Mouse (Mus musculus) liver, adult 2 months (tissue): ENCODE measurements around the gene Kdm2b. TPM values are rescaled to one million over a fixed set of nuclear protein-coding genes. Genes with fewer than 3 reads are reported as not detected.
"Not testable (repeated sequence)": the region's sequence is repeated elsewhere in the genome, so short reads cannot be mapped to it uniquely, and the experiment has no call there.

Experiments used
- DNase-seq: peaks from one replicate; pipeline ENCODE4 v3.0.0-alpha.2; 2011; ENCODE audit warnings: low read depth, low spot score; ENCODE audit errors: extremely low read depth
- H3K27ac ChIP-seq: fragments of 200-500 bp; replicated peaks from 2 replicates; pipeline ENCODE4 v1.5.1; 2012; ENCODE audit warnings: low read depth, mild to moderate bottlenecking, control low read depth, inconsistent platforms, low read length; ENCODE audit not compliant: insufficient read depth
- H3K27me3 ChIP-seq: fragments of 200-500 bp; 2 replicates; pipeline ENCODE4 v1.6.1; 2012; ENCODE audit warnings: mild to moderate bottlenecking, moderate library complexity, low read length, inconsistent platforms; ENCODE audit not compliant: control insufficient read depth, insufficient read depth
- H3K36me3 ChIP-seq: fragments of 200-500 bp; 2 replicates; pipeline ENCODE4 v1.6.1; 2012; ENCODE audit warnings: low read length, inconsistent platforms; ENCODE audit not compliant: control insufficient read depth, insufficient read depth
- H3K4me1 ChIP-seq: fragments of 200-500 bp; 2 replicates; pipeline ENCODE4 v1.6.1; 2011; ENCODE audit warnings: low read length; ENCODE audit not compliant: control insufficient read depth, insufficient read depth
- H3K4me3 ChIP-seq: fragments of 200-500 bp; 2 replicates; pipeline ENCODE4 v1.5.1; 2011; ENCODE audit warnings: low read depth, mild to moderate bottlenecking, control low read depth, low read length, moderate library complexity; ENCODE audit not compliant: insufficient read depth
- H3K79me2 ChIP-seq: fragments of 200-500 bp; 2 replicates; pipeline ENCODE4 v1.6.1; 2012; ENCODE audit warnings: inconsistent platforms, mild to moderate bottlenecking, low read length, moderate library complexity; ENCODE audit not compliant: control insufficient read depth, insufficient read depth
- H3K9ac ChIP-seq: fragments of 200-500 bp; 2 replicates; pipeline ENCODE4 v1.6.1; 2012; ENCODE audit warnings: low read depth, mild to moderate bottlenecking, control low read depth, inconsistent platforms, low read length
- CTCF ChIP-seq: fragments of 200-500 bp; IDR thresholded peaks from 2 replicates; pipeline ENCODE4 v1.5.1; 2011; ENCODE audit warnings: low read depth, low read length, control low read depth
- POLR2A ChIP-seq: fragments of 200-500 bp; IDR thresholded peaks from 2 replicates; pipeline ENCODE4 v1.6.1; 2011; ENCODE audit warnings: low read length, control low read depth; ENCODE audit not compliant: insufficient read depth; ENCODE audit errors: extremely low read depth
- WGBS: fragments of 180-500 bp; shearing (Covaris S2); methylation state at CpG from one replicate; pipeline ENCODE4 v1.1.7; 2018; 5-methylcytosine and 5-hydroxymethylcytosine counted together
- polyA plus RNA-seq: library from polyadenylated mRNA; depleted of rRNA; stranded (reverse); fragments of >200 nt; gene quantifications from 2 replicates; pipeline ENCODE4 v1.2.3, GENCODE M21; 2012
- total RNA-seq: library from RNA; depleted of rRNA; stranded (reverse); fragments of >200 nt; gene quantifications from 2 replicates; pipeline ENCODE4 v1.2.3, GENCODE M21; 2014

Gene Kdm2b
- total and polyA plus RNA-seq, 2 experiments: 3.0 to 7.1 TPM

- DNase-seq: no peak
- Histone ChIP-seq H3K27me3 (no peaks in the 10 kb centered on the region), H3K27ac (no peak overlapping the region), H3K9ac (no peak overlapping the region), H3K4me1 (no peaks in the 10 kb centered on the region), H3K79me2 (no peaks in the 10 kb centered on the region), H3K4me3 (no peak overlapping the region), H3K36me3 (no peaks in the 10 kb centered on the region)
- TF ChIP-seq POLR2A (no peak), CTCF (no peak)
- WGBS: 94% methylated on average over 5 of the region's 5 CpGs
These were observed 5.1 kb downstream of the Kdm2b start for GRCm38 (mm10) chr5:122984483-122984882.

- no peak for TF ChIP-seq POLR2A
- no peak for TF ChIP-seq CTCF
- Histone ChIP-seq H3K79me2 (no peaks in the 10 kb centered on the region), H3K27me3 (no peaks in the 10 kb centered on the region), H3K36me3 (no peaks in the 10 kb centered on the region), H3K4me3 (no peak overlapping the region), H3K27ac (no peak overlapping the region), H3K4me1 (no peaks in the 10 kb centered on the region), H3K9ac (no peak overlapping the region)
- DNase-seq: no peak
- 74% methylated on average over 8 of the region's 8 CpGs for WGBS
These were observed 10.7 kb downstream of the Kdm2b start for GRCm38 (mm10) chr5:122978970-122979369.

DNA sequence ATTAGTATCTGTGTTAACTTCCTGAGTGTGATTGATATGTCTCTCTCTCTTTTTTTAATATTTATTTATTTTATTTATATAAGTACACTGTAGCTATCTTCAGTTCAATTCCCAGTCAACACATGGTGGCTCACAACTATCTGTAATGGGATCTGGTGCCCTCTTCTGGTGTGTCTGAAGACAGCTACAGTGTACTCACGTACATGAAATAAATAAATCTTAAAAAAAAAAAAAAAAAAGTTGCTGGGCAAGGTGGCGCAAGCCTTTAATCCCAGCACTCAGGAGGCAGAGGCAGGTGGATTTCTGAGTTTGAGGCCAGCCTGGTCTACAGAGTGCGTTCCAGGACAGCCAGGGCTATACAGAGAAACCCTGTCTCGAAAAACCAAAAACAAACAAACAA lies 14.9 kb downstream of the Kdm2b start:
- H3K36me3 ChIP-seq, H3K27me3 ChIP-seq, H3K9ac ChIP-seq, DNase-seq, H3K27ac ChIP-seq, H3K79me2 ChIP-seq, H3K4me1 ChIP-seq, H3K4me3 ChIP-seq: not testable (repeated sequence)
- 81% methylated on average over 4 of the region's 4 CpGs for WGBS

DNA sequence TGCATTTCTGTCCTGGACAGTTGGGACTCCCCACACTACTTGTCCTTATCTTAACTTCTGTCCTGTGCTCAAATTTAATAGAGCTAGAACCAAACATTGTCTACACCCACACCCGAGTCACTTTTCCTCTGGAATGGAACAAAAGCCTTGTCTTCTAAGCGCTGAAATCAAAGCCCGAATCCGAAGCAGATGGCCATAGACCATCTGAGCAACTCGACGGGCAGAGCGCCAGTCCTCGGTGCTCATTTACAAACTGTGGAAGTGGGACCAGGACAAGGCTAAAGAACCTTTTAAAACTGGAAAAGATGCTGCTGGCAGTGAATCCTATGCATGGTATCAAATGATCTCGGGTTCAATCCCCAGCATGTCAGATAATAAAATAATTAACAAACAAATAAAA lies 17.5 kb downstream of the Kdm2b start:
- no peak for TF ChIP-seq POLR2A
- TF ChIP-seq CTCF: no peak
- Histone ChIP-seq H3K4me3 (no peak overlapping the region), H3K79me2 (no peaks in the 10 kb centered on the region), H3K9ac (no peak overlapping the region), H3K4me1 (no peaks in the 10 kb centered on the region), H3K36me3 (no peaks in the 10 kb centered on the region), H3K27me3 (no peaks in the 10 kb centered on the region), H3K27ac (no peak overlapping the region)
- no peak for DNase-seq
- 90% methylated on average over 9 of the region's 9 CpGs for WGBS

- H3K27me3 ChIP-seq: no peaks in the 10 kb centered on the region
- TF ChIP-seq CTCF (no peak), POLR2A (no peak)
- no peak overlapping the region for H3K27ac ChIP-seq
- no peaks in the 10 kb centered on the region for H3K36me3 ChIP-seq
- no peak for DNase-seq
- no peak overlapping the region for H3K9ac ChIP-seq
- H3K79me2 ChIP-seq: no peaks in the 10 kb centered on the region
- 94% methylated on average over 4 of the region's 4 CpGs for WGBS
- H3K4me1 ChIP-seq: no peaks in the 10 kb centered on the region
- no peak overlapping the region for H3K4me3 ChIP-seq
These were observed 18.2 kb downstream of the Kdm2b start for GRCm38 (mm10) chr5:122971438-122971837.

DNA sequence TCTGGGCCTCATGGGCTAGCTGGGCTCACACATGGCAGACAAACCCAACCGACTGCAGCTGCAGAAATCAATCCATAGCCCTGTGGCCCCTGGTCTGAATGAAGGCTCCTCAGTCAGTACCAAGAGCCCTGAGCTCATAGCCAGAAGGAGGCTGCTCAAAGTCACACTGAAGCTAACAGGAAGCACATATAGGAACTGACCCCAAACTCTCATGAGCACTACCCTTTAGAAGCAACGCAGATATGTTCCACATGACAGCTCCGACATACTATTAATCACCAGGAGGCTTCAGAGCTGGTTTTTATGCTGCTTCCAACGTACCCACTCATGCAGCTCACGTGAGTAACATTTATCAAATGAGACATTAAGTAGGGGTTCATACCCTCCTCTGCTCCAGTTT lies 19.6 kb downstream of the Kdm2b start:
- TF ChIP-seq CTCF: no peak
- TF ChIP-seq POLR2A: no peak
- H3K79me2 ChIP-seq: no peaks in the 10 kb centered on the region
- no peak overlapping the region for H3K4me3 ChIP-seq
- no peaks in the 10 kb centered on the region for H3K27me3 ChIP-seq
- H3K4me1 ChIP-seq: no peaks in the 10 kb centered on the region
- no peaks in the 10 kb centered on the region for H3K36me3 ChIP-seq
- DNase-seq: no peak
- 84% methylated on average over 5 of the region's 5 CpGs for WGBS
- no peak overlapping the region for H3K27ac ChIP-seq
- no peak overlapping the region for H3K9ac ChIP-seq

- Histone ChIP-seq H3K79me2 (no peaks in the 10 kb centered on the region), H3K36me3 (no peaks in the 10 kb centered on the region), H3K27me3 (no peaks in the 10 kb centered on the region), H3K4me1 (no peaks in the 10 kb centered on the region), H3K9ac (no peak overlapping the region), H3K27ac (no peak overlapping the region), H3K4me3 (no peak overlapping the region)
- DNase-seq: peak; percentile 55
- TF ChIP-seq CTCF (peak; percentile 94), POLR2A (no peak)
- 41% methylated on average over 4 of the region's 4 CpGs for WGBS
These were observed 21.3 kb downstream of the Kdm2b start for GRCm38 (mm10) chr5:122968322-122968721.
